Mouse (Mus musculus) neural tube, embryonic 11.5 days (tissue): ENCODE measurements around the gene Cenpf. TPM values are rescaled to one million over a fixed set of nuclear protein-coding genes. Genes with fewer than 3 reads are reported as not detected.

Experiments
- ATAC-seq: fragments of 200-750 bp; cut with Nextera tagmentation; 2 replicates; pipeline ENCODE4 v1.8.0; 2017; ENCODE audit warnings: moderate number of reproducible peaks, mild to moderate bottlenecking, moderate TSS enrichment, moderate library complexity; ENCODE audit not compliant: insufficient read depth, low FRiP score, low TSS enrichment
- DNase-seq: peaks from one replicate; pipeline ENCODE4 v3.0.0-alpha.2; 2015; ENCODE audit warnings: low spot score
- H3K27ac ChIP-seq: fragments of 300-500 bp; sonication (generic); 2 replicates; pipeline ENCODE4 v1.5.1; 2014; ENCODE audit warnings: low read depth, mild to moderate bottlenecking, low read length
- H3K27me3 ChIP-seq: fragments of 300-500 bp; sonication (generic); 2 replicates; pipeline ENCODE4 v1.6.1; 2014; ENCODE audit warnings: mild to moderate bottlenecking, low read length, mixed read lengths; ENCODE audit not compliant: control insufficient read depth, insufficient read depth
- H3K36me3 ChIP-seq: fragments of 300-500 bp; sonication (generic); 2 replicates; pipeline ENCODE4 v1.6.1; 2014; ENCODE audit warnings: mild to moderate bottlenecking, low read length, moderate library complexity, mixed read lengths; ENCODE audit not compliant: control insufficient read depth, insufficient read depth
- H3K4me1 ChIP-seq: fragments of 300-500 bp; sonication (generic); 2 replicates; pipeline ENCODE4 v1.6.1; 2014; ENCODE audit warnings: low read length, mixed read lengths; ENCODE audit not compliant: control insufficient read depth, insufficient read depth
- H3K4me2 ChIP-seq: fragments of 300-500 bp; sonication (generic); 2 replicates; pipeline ENCODE4 v1.6.1; 2014; ENCODE audit warnings: low read depth, mild to moderate bottlenecking, moderate library complexity
- H3K4me3 ChIP-seq: fragments of 300-500 bp; sonication (generic); 2 replicates; pipeline ENCODE4 v1.5.1; 2014; ENCODE audit warnings: low read depth, low read length
- H3K9ac ChIP-seq: fragments of 300-500 bp; sonication (generic); 2 replicates; pipeline ENCODE4 v1.6.1; 2014; ENCODE audit warnings: mild to moderate bottlenecking, low read length
- H3K9me3 ChIP-seq: fragments of 300-500 bp; sonication (generic); 2 replicates; pipeline ENCODE4 v1.6.1; 2016; ENCODE audit warnings: low read length; ENCODE audit not compliant: control insufficient read depth
- WGBS: fragments of 180-500 bp; shearing (Covaris S2); extraction: QIAGEN DNeasy Blood & Tissue Kit; methylation state at CpG from one replicate; pipeline ENCODE4 v1.1.7; 2014; 5-methylcytosine and 5-hydroxymethylcytosine counted together
- polyA plus RNA-seq: library from polyadenylated mRNA; unstranded; fragments of >200 nt; fragmentation: Nextera tagmentation; extraction: Ambion mirVana; gene quantifications from 2 replicates; pipeline ENCODE4 v1.2.1, GENCODE M21; 2014

Gene Cenpf
- polyA plus RNA-seq, 1 experiment from 2014 or later: 90.0 TPM

DNA sequence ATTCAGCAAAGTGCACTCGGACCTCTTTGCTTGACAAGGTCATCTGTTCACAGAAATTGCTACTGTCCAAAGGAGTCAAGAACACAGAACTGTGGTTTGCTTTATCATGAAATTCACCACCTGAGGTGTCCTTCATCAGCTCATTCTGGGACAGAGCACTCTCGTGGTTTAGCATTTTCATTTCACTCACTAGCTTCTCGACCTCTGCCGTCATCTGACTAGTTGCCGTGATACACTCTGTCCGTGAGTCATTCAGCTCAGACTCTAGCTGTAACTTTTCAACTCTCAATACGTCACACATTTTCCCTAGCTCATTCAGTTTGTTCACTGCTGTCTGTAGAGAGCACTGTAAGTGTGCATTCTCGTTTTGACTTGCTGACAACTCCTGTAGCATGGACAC lies 30.5 kb downstream of the Cenpf start:
- no peak for ATAC-seq
- H3K27ac ChIP-seq: no peak overlapping the region
- H3K27me3 ChIP-seq: no peaks in the 10 kb centered on the region
- H3K36me3 ChIP-seq: peaks cover 9% of the 10 kb centered on the region
- H3K9me3 ChIP-seq: no peaks in the 10 kb centered on the region
- no peak for DNase-seq
- H3K4me1 ChIP-seq: no peaks in the 10 kb centered on the region
- H3K4me3 ChIP-seq: no peak overlapping the region
- no peak overlapping the region for H3K4me2 ChIP-seq
- WGBS: 92% methylated on average over 8 of the region's 8 CpGs
- no peak overlapping the region for H3K9ac ChIP-seq

DNA sequence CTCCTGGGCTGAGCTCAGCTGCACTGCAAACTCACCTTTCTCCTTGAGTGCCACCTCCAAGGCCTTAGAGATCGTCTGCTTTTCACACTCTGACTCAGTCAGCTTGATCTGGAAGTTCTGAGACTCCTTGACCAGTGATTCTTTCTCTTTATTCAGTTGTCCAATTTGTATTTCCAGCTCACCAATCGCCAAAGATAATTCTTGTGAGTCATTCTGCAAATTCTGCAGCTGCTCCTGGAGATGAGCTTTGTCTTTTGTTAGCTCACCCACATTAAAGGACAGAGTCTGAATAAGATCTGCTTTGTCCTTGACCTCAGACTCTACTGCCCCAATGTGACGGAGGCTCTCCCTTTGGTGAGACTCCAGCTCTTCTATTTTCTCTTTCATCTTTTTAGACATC lies 34.1 kb downstream of the Cenpf start:
- Histone ChIP-seq H3K36me3 (peaks cover 9% of the 10 kb centered on the region), H3K27me3 (no peaks in the 10 kb centered on the region), H3K4me3 (no peak overlapping the region), H3K27ac (no peak overlapping the region), H3K9ac (no peak overlapping the region), H3K4me1 (no peaks in the 10 kb centered on the region), H3K9me3 (no peaks in the 10 kb centered on the region), H3K4me2 (no peak overlapping the region)
- DNase-seq: no peak
- ATAC-seq: no peak
- WGBS: 92% methylated on average over 3 of the region's 3 CpGs

DNA sequence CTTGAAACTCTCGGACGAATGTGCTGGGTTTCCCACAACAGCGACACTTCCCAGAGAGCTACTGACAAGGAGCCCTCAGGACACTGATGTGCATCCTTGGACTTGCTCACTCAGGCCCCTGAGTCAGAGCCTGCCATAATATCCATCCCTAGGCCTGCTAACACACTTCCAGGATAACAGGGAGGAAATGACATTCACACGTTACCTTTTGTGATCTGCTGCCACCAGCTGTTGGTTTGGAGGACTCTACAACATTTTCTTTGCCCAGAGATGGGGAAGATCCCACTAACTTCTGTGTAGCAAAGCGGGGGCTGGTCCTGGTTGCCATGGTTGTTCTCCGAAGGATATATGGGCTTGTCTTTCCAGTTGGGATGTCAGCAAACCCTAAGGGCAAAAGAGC lies 41.3 kb downstream of the Cenpf start:
- peaks cover 12% of the 10 kb centered on the region for H3K36me3 ChIP-seq
- no peak for DNase-seq

DNA sequence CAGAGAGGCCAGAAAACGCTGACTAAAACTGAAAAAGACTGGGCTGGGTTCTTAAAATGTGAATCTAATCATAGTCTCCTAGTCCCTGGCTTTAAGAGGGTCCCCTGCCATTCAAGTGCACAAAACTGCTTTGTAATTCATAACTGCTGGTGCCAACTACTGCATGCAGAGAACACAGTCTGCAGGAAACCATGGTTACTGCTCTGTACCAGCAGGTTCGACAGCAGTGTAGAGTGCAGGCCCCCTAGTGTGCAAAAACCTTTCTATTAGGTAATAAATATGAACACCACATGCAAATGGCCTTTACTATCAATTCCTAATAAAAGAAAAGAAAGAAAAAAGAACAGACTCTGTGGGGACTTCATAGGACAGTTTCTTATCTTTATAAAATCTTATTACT lies 42.5 kb downstream of the Cenpf start:
- DNase-seq: no peak
- Histone ChIP-seq H3K27ac (no peak overlapping the region), H3K9ac (no peak overlapping the region), H3K4me3 (no peak overlapping the region), H3K36me3 (peaks cover 16% of the 10 kb centered on the region), H3K4me1 (no peaks in the 10 kb centered on the region), H3K27me3 (no peaks in the 10 kb centered on the region), H3K9me3 (no peaks in the 10 kb centered on the region), H3K4me2 (no peak overlapping the region)
- WGBS: 74% methylated on average over 2 of the region's 2 CpGs
- no peak for ATAC-seq

More for the DNA sequence above, 41.3 kb downstream of the Cenpf start:
- Histone ChIP-seq H3K27me3 (no peaks in the 10 kb centered on the region), H3K4me3 (no peak overlapping the region), H3K27ac (no peak overlapping the region), H3K4me1 (no peaks in the 10 kb centered on the region), H3K4me2 (no peak overlapping the region), H3K9ac (no peak overlapping the region), H3K9me3 (no peaks in the 10 kb centered on the region)
- ATAC-seq: no peak
- WGBS: 84% methylated on average over 6 of the region's 6 CpGs

DNA sequence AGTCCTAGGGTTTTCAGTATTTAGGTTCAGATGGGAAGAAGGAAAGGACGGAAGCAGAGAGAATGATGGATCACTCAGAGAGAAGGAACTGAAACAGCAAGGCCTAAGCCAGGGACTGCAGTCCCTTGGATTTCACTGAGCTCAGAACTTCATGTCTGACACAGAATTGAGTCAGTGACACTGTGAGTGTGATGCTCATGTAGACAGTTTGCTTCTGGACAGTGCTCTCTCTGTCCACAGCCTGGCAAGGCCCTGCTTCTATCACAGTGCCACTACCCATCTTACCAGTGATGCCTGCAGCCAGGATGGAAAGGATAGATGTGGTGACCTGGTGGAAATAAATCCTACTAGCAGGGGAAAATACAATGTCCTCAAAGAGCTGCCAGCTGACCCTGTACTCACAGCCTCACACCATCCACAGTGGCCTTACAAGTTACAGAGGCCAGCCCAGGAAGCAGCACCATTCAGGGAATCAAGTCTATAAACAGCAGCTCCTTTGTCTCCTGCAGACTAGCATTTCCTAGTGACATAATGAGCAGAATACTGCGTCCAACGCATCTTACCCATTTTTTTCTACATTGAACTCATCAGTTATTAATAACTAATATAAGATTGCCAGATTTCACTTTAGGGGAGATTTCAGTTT lies 43.1 kb downstream of the Cenpf start:
- no peak overlapping the region for H3K4me2 ChIP-seq
- no peaks in the 10 kb centered on the region for H3K27me3 ChIP-seq
- H3K9me3 ChIP-seq: no peaks in the 10 kb centered on the region
- H3K27ac ChIP-seq: no peak overlapping the region
- ATAC-seq (no peak), DNase-seq (no peak)
- H3K4me3 ChIP-seq: no peak overlapping the region
- peaks cover 16% of the 10 kb centered on the region for H3K36me3 ChIP-seq
- no peak overlapping the region for H3K9ac ChIP-seq
- WGBS: 92% methylated on average over 3 of the region's 3 CpGs
- H3K4me1 ChIP-seq: no peaks in the 10 kb centered on the region

DNA sequence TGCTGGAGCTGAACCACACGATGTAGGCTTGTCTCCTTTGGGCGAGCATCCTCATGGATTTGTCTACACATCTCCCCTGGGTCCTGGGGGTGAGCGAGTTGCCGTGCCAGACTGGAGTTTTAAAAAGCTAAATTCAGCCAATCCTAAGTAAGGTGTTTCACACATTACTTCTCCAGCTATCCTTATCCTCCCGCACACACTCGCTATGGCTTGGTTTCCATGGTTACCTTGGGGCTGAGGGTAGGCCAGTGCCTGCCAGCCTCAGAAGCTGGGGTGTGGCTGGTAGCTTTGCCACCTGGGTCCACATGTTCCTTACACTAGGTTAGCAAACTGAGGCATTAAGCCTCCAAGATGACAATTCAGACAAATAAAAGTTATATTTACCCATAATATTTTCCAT lies 48.3 kb downstream of the Cenpf start:
- H3K36me3 ChIP-seq: peaks cover 12% of the 10 kb centered on the region
- WGBS: 86% methylated on average over 6 of the region's 6 CpGs
- H3K27me3 ChIP-seq: no peaks in the 10 kb centered on the region
- H3K9ac ChIP-seq: no peak overlapping the region
- H3K9me3 ChIP-seq: no peaks in the 10 kb centered on the region
- H3K4me2 ChIP-seq: no peak overlapping the region
- DNase-seq: no peak
- ATAC-seq: no peak
- no peaks in the 10 kb centered on the region for H3K4me1 ChIP-seq
- no peak overlapping the region for H3K4me3 ChIP-seq
- H3K27ac ChIP-seq: no peak overlapping the region

DNA sequence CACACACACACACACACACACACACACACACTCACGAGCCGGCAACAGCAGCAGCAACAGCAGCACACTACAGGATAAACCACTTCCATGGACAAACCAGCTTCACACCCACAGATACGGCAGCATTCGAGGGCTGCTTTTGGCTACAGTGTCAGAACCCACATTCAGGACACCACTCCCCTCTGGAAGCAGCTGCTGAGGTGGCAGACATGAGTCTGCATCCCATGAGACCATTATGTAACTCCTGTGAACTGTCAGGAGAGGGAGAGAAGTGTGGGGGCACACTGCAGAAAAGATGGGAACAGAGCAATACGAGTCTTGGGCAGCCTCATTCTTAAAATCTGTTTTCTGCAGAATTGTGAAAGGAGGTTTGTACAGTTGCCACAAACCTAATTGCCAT lies 54.1 kb downstream of the Cenpf start:
- ATAC-seq: no peak
- WGBS: 88% methylated on average over 5 of the region's 5 CpGs
- no peak overlapping the region for H3K4me3 ChIP-seq
- no peak overlapping the region for H3K27ac ChIP-seq
- H3K4me2 ChIP-seq: no peak overlapping the region
- H3K27me3 ChIP-seq: no peaks in the 10 kb centered on the region
- H3K36me3 ChIP-seq: no peaks in the 10 kb centered on the region
- DNase-seq: no peak
- H3K9ac ChIP-seq: no peak overlapping the region
- no peaks in the 10 kb centered on the region for H3K4me1 ChIP-seq
- no peaks in the 10 kb centered on the region for H3K9me3 ChIP-seq

DNA sequence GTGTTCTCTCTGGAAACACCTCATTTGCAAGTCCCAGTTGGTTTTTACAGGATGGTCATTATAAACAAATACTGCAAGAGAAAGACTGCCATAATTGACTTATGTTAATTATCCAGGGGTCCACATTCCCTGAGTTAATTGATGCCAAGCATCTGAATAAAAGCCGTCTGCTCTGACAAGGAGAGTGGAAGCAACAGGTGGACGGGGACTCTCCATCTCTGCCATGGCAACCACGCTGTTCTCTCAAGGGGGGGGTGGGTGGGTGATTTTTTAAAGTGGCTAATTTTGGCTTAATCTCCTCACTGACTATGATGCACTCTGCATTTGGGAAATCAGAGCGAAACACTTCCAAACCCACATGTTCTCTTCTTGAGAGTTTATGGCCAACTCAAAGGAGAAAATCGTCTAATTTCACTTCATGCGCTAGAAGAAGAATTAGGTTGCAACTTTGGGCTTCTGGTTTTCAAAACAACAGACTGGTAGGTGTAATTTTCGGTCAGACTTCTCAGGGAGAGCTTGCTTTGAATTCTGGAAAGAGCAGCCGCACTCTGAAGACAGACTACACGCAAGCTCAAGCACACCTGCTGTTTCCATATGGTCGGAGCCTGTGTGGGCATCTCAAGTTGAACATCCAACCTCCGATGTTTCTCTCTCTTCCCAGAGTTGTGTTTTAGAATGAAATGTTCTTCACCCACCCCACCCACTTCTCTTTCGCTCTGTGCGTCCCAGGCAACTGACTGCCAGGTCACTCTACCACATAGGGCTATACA lies 55.8 kb downstream of the Cenpf start:
- no peak overlapping the region for H3K9ac ChIP-seq
- DNase-seq: no peak
- no peaks in the 10 kb centered on the region for H3K27me3 ChIP-seq
- WGBS: 71% methylated on average over 13 of the region's 13 CpGs
- no peaks in the 10 kb centered on the region for H3K4me1 ChIP-seq
- no peak overlapping the region for H3K27ac ChIP-seq
- no peak overlapping the region for H3K4me3 ChIP-seq
- H3K4me2 ChIP-seq: no peak overlapping the region
- no peak for ATAC-seq
- no peaks in the 10 kb centered on the region for H3K36me3 ChIP-seq
- H3K9me3 ChIP-seq: no peaks in the 10 kb centered on the region

DNA sequence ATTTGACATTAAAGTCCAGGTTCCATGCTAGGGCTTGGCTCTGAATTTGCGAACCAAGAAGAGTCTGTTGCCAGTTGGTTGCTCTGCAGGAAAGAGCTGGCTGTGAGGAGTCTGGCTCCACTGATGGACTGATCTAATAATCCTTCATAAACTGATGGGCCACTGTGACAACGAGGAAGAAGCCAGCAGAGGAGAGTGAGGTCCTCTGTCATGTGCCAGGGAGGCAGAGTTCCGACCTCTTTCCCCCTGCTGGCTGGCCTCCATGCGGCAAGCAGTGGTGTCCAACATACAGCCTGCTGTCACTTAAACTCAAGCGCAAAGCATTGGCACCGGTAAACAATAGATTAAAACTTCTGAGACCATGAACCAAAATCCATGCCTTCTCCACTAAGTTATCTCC lies 57.9 kb downstream of the Cenpf start:
- H3K27ac ChIP-seq: no peak overlapping the region
- 84% methylated on average over 6 of the region's 6 CpGs for WGBS
- ATAC-seq: no peak

More for the DNA sequence above, 57.9 kb downstream of the Cenpf start:
- Histone ChIP-seq H3K27me3 (no peaks in the 10 kb centered on the region), H3K4me2 (no peak overlapping the region), H3K9me3 (no peaks in the 10 kb centered on the region), H3K4me1 (no peaks in the 10 kb centered on the region), H3K36me3 (no peaks in the 10 kb centered on the region), H3K9ac (no peak overlapping the region), H3K4me3 (no peak overlapping the region)
- DNase-seq: no peak
